ENCODE assay signal across 22 mouse cellular contexts in genomic region chr19:23576685-23577084, GRCm38 (mm10).
DNase-seq lines count a peak whose midpoint lies in the region; ATAC-seq and TF ChIP-seq lines count a peak whose summit lies in the region.
"Had no signal": no experiment of that assay in that cellular context is flagged by ENCODE, and none has a peak within 500 bp of the region (broad histone marks: within the 10 kb centered on the region; RNA-seq: fewer than 3 reads in every experiment).

No protein-coding gene starts in this region.

- no peak for ATAC-seq in forebrain, embryonic 14.5 days
- ATAC-seq in forebrain, embryonic 16.5 days, result no peak
- ATAC-seq in kidney, postnatal 0 days (replicated peaks; ENCODE audit: low FRiP score, low read depth), result no peak
- ATAC-seq: forebrain, embryonic 15.5 days; intestine, postnatal 0 days had no signal

- H3K4me2 ChIP-seq in forebrain, embryonic 14.5 days (ENCODE audit: low read length), result no peak overlapping the region
- no peak overlapping the region for H3K4me2 ChIP-seq in forebrain, embryonic 16.5 days (ENCODE audit: low read length)
- no peak overlapping the region for H3K4me2 ChIP-seq in kidney, postnatal 0 days (ENCODE audit: low read length)
- H3K4me2 ChIP-seq: forebrain, embryonic 15.5 days; heart, embryonic 11.5 days; hindbrain, embryonic 15.5 days; liver, embryonic 11.5 days; lung, embryonic 15.5 days; neural tube, embryonic 12.5 days had no signal

- H3K4me1 ChIP-seq in forebrain, embryonic 14.5 days (ENCODE audit: control insufficient read depth, insufficient read depth, low read length), result no peaks in the 10 kb centered on the region; the same call in 1 of the 2 replicates
- H3K4me1 ChIP-seq in forebrain, embryonic 16.5 days (replicated peaks; ENCODE audit: control insufficient read depth, insufficient read depth, low read length), result peaks cover 5% of the 10 kb centered on the region
- no peaks in the 10 kb centered on the region for H3K4me1 ChIP-seq in kidney, postnatal 0 days (replicated peaks; ENCODE audit: insufficient read depth, low read length)
- no peaks in the 10 kb centered on the region for H3K4me1 ChIP-seq in thymus, adult 2 months (replicated peaks; ENCODE audit: control insufficient read depth, insufficient read depth, low read length)
- H3K4me1 ChIP-seq in kidney, adult 2 months (ENCODE audit: control insufficient read depth, insufficient read depth, low read length), result no peaks in the 10 kb centered on the region
- H3K4me1 ChIP-seq: hindbrain, embryonic 15.5 days; lung, embryonic 15.5 days; megakaryocyte, embryonic 14.5 days; neural tube, embryonic 12.5 days had no signal

- H3K27me3 ChIP-seq in forebrain, embryonic 14.5 days (replicated peaks; ENCODE audit: control insufficient read depth, insufficient read depth, low read length), result no peaks in the 10 kb centered on the region
- H3K27me3 ChIP-seq in forebrain, embryonic 16.5 days (replicated peaks; ENCODE audit: control insufficient read depth, insufficient read depth, low read length), result no peaks in the 10 kb centered on the region
- H3K27me3 ChIP-seq in kidney, postnatal 0 days (ENCODE audit: insufficient read depth, low read length), result no peaks in the 10 kb centered on the region
- no peaks in the 10 kb centered on the region for H3K27me3 ChIP-seq in thymus, adult 2 months (ENCODE audit: control insufficient read depth, insufficient read depth, low read length)
- no peaks in the 10 kb centered on the region; the same call in 1 of the 2 replicates for H3K27me3 ChIP-seq in kidney, adult 2 months (replicated peaks; ENCODE audit: control insufficient read depth, insufficient read depth, low read length)
- H3K27me3 ChIP-seq: forebrain, embryonic 15.5 days; hindbrain, embryonic 15.5 days; lung, embryonic 15.5 days; megakaryocyte, embryonic 14.5 days; neural tube, embryonic 12.5 days had no signal

- 54% methylated on average over 4 of the region's 4 CpGs for WGBS in forebrain, embryonic 14.5 days
- 51% methylated on average over 4 of the region's 4 CpGs for WGBS in forebrain, embryonic 16.5 days
- 41% methylated on average over 4 of the region's 4 CpGs for WGBS in kidney, postnatal 0 days
- WGBS in thymus, adult 2 months, result 58% methylated on average over 4 of the region's 4 CpGs
- WGBS in kidney, adult 2 months, result 33% methylated on average over 4 of the region's 4 CpGs

- no peaks in the 10 kb centered on the region for H3K9me3 ChIP-seq in forebrain, embryonic 14.5 days (replicated peaks; ENCODE audit: control insufficient read depth, low read length)
- H3K9me3 ChIP-seq in forebrain, embryonic 16.5 days (ENCODE audit: control insufficient read depth, low read length), result 0 out of 2 replicates have a peak, but pooled peaks cover 4% of the 10 kb centered on the region
- H3K9me3 ChIP-seq in kidney, postnatal 0 days (replicated peaks; ENCODE audit: low read length), result no peaks in the 10 kb centered on the region
- H3K9me3 ChIP-seq: forebrain, embryonic 15.5 days; hindbrain, embryonic 15.5 days; lung, embryonic 15.5 days; neural tube, embryonic 12.5 days had no signal

- peak; percentile 50 for TF ChIP-seq CTCF in kidney, postnatal 0 days (IDR thresholded peaks at IDR 0.05; ENCODE audit: low read depth)
- TF ChIP-seq CTCF in thymus, adult 2 months (IDR thresholded peaks at IDR 0.05; ENCODE audit: borderline replicate concordance, control insufficient read depth, extremely low read depth, insufficient read depth, low read length, poor library complexity), result no peak
- TF ChIP-seq CTCF in kidney, adult 2 months (conservative IDR thresholded peaks at IDR 0.05; ENCODE audit: insufficient read depth, insufficient read length, low read depth, low read length), result no peak

- no peak for TF ChIP-seq POLR2A in thymus, adult 2 months (IDR thresholded peaks at IDR 0.05; ENCODE audit: control insufficient read depth, extremely low read depth, insufficient read depth, low read length, poor library complexity)
- no peak for TF ChIP-seq POLR2A in kidney, adult 2 months (IDR thresholded peaks at IDR 0.05; ENCODE audit: low read depth, low read length)

- no peak overlapping the region for H3K4me3 ChIP-seq in forebrain, embryonic 14.5 days (ENCODE audit: low read depth, low read length)
- no peak overlapping the region for H3K4me3 ChIP-seq in forebrain, embryonic 16.5 days (replicated peaks; ENCODE audit: low read length)
- H3K4me3 ChIP-seq in kidney, postnatal 0 days (replicated peaks; ENCODE audit: low read depth, low read length), result no peak overlapping the region
- no peak overlapping the region for H3K4me3 ChIP-seq in thymus, adult 2 months (ENCODE audit: control insufficient read depth, insufficient read depth, low read length)
- H3K4me3 ChIP-seq in kidney, adult 2 months (ENCODE audit: insufficient read depth, low read depth, low read length), result no peak overlapping the region
- H3K4me3 ChIP-seq: forebrain, embryonic 15.5 days; hindbrain, embryonic 15.5 days; lung, embryonic 15.5 days; megakaryocyte, embryonic 14.5 days; neural tube, embryonic 12.5 days had no signal

- no peak overlapping the region for H3K27ac ChIP-seq in forebrain, embryonic 14.5 days (ENCODE audit: low read depth, low read length)
- no peak overlapping the region for H3K27ac ChIP-seq in forebrain, embryonic 16.5 days (ENCODE audit: low read length)
- no peak overlapping the region for H3K27ac ChIP-seq in kidney, postnatal 0 days
- no peak overlapping the region for H3K27ac ChIP-seq in thymus, adult 2 months (ENCODE audit: control insufficient read depth, insufficient read depth, low read length)
- H3K27ac ChIP-seq in kidney, adult 2 months (ENCODE audit: insufficient read depth, low read depth, low read length), result no peak overlapping the region
- H3K27ac ChIP-seq: forebrain, embryonic 15.5 days; hindbrain, embryonic 15.5 days; lung, embryonic 15.5 days; neural tube, embryonic 12.5 days had no signal

- no peak overlapping the region for H3K9ac ChIP-seq in forebrain, embryonic 14.5 days (ENCODE audit: low read length)
- no peak overlapping the region for H3K9ac ChIP-seq in forebrain, embryonic 16.5 days (replicated peaks; ENCODE audit: low read depth, low read length)
- H3K9ac ChIP-seq in kidney, postnatal 0 days (ENCODE audit: low read depth, low read length), result no peak overlapping the region
- H3K9ac ChIP-seq: forebrain, embryonic 15.5 days; hindbrain, embryonic 15.5 days; lung, embryonic 15.5 days; neural tube, embryonic 12.5 days had no signal

- peak; percentile 23 for DNase-seq in forebrain, embryonic 14.5 days (ENCODE audit: low spot score)
- peak; percentile 28 for DNase-seq in kidney, postnatal 0 days (ENCODE audit: low spot score)
- no peak for DNase-seq in kidney, postnatal 36 days
- DNase-seq in 3T3-L1 (ENCODE audit: low read depth, low spot score) (peak; percentile 12), adipocyte (ENCODE audit: low spot score) (peak; percentile 6)
- DNase-seq in thymus, adult 2 months, result no peak
- DNase-seq in kidney, adult 2 months, result no peak
- DNase-seq: cerebellum, postnatal 25 days; gastrocnemius, postnatal 14 days; layer of hippocampus, postnatal 36 days; left cerebral cortex, postnatal 4 days; right cerebral cortex, postnatal 14 days; thymus, postnatal 36 days had no signal

- no peaks in the 10 kb centered on the region for H3K36me3 ChIP-seq in forebrain, embryonic 14.5 days (ENCODE audit: control insufficient read depth, insufficient read depth, low read length)
- H3K36me3 ChIP-seq in forebrain, embryonic 16.5 days (ENCODE audit: control insufficient read depth, insufficient read depth), result no peaks in the 10 kb centered on the region
- H3K36me3 ChIP-seq in kidney, postnatal 0 days (ENCODE audit: insufficient read depth, low read length), result no peaks in the 10 kb centered on the region
- no peaks in the 10 kb centered on the region for H3K36me3 ChIP-seq in thymus, adult 2 months (ENCODE audit: control insufficient read depth, insufficient read depth, low read length)
- H3K36me3 ChIP-seq in kidney, adult 2 months (ENCODE audit: control insufficient read depth, insufficient read depth, low read length), result no peaks in the 10 kb centered on the region
- H3K36me3 ChIP-seq: forebrain, embryonic 15.5 days; hindbrain, embryonic 15.5 days; lung, embryonic 15.5 days; neural tube, embryonic 12.5 days had no signal

Comparison
In these comparisons a context has a peak if more than half of its experiments do, and no peak if none do; other contexts are left out.
1. DNase-seq: peak in forebrain, embryonic 14.5 days (single experiment), kidney, postnatal 0 days (single experiment), 3T3-L1 (single experiment) and adipocyte (single experiment); none in kidney, postnatal 36 days (0 of 2), thymus, adult 2 months (single experiment) and kidney, adult 2 months (single experiment).